Mouse (Mus musculus): ENCODE results near the gene Ppcdc. TPM values are rescaled to one million over a fixed set of nuclear protein-coding genes. Genes with fewer than 3 reads are reported as not detected.

Gene Ppcdc
- 10 to 100 TPM; 14.0 to 19.4 TPM for total RNA-seq (2021)
- long read RNA-seq, experiment 1, transcript Ppcdc-213 (7 exons, 1,665 nt) = minor isoform, 5 of 27 reads
- long read RNA-seq, experiment 1, transcript Ppcdc-201 (7 exons, 2,744 nt) = major isoform, 7 of 27 reads
- long read RNA-seq, experiment 1, partial matches to known transcripts = 8 of 27 reads
- long read RNA-seq, experiment 1, other reads (novel, unspliced or antisense) = 7 of 27 reads
- long read RNA-seq, experiment 2, transcript Ppcdc-201 (7 exons, 2,744 nt) = major isoform, 7 of 11 reads
- long read RNA-seq, experiment 2, partial matches to known transcripts = 0 of 11 reads
- long read RNA-seq, experiment 2, other reads (novel, unspliced or antisense) = 2 of 11 reads

GRCm38 (mm10) chr9:57439522-57440295 is at the start of gene Ppcdc:
Gene Ppcdc, minus strand, starts transcription at chr9:57440124.
- DNase-seq = peak; percentile 92 to 93

GRCm38 (mm10) chr9:57487807-57488206 is 47.9 kb upstream of the Ppcdc start:
- DNase-seq = no peak

- peak; percentile 85 to 86 for DNase-seq
These were observed 45.9 kb upstream of the Ppcdc start for GRCm38 (mm10) chr9:57485774-57486173.

GRCm38 (mm10) chr9:57468914-57469313 is 29.0 kb upstream of the Ppcdc start:
- no peak for DNase-seq

- DNase-seq = peak; percentile 90 to 92
These were observed 28.1 kb upstream of the Ppcdc start, which contains the start of gene Scamp5 for GRCm38 (mm10) chr9:57467896-57468549. Gene Scamp5, minus strand, starts transcription at chr9:57468060.

- peak; percentile 24 to 43 for DNase-seq
These were observed 27.4 kb upstream of the Ppcdc start for GRCm38 (mm10) chr9:57467271-57467771.

- no peak for DNase-seq
These were observed 26.2 kb upstream of the Ppcdc start for GRCm38 (mm10) chr9:57466101-57466500.

- DNase-seq = no peak
These were observed 22.9 kb upstream of the Ppcdc start for GRCm38 (mm10) chr9:57462866-57463265.

- no peak for DNase-seq
These were observed 19.8 kb upstream of the Ppcdc start for GRCm38 (mm10) chr9:57459707-57460106.

- DNase-seq = no peak
These were observed 13.6 kb upstream of the Ppcdc start for GRCm38 (mm10) chr9:57453516-57453915.

- no peak for DNase-seq
These were observed 12.9 kb upstream of the Ppcdc start for GRCm38 (mm10) chr9:57452624-57453462.

GRCm38 (mm10) chr9:57449715-57450114 is 9.8 kb upstream of the Ppcdc start:
- DNase-seq = no peak

GRCm38 (mm10) chr9:57440620-57441019 is 696 bp upstream of the Ppcdc start:
- no peak for DNase-seq

GRCm38 (mm10) chr9:57439083-57439482 is 841 bp downstream of the Ppcdc start:
- DNase-seq = no peak

- no peak for DNase-seq
These were observed 1.9 kb downstream of the Ppcdc start for GRCm38 (mm10) chr9:57437896-57438614.

- no peak for DNase-seq
These were observed 3.8 kb downstream of the Ppcdc start for GRCm38 (mm10) chr9:57436166-57436565.

- no peak for DNase-seq
These were observed 5.3 kb downstream of the Ppcdc start for GRCm38 (mm10) chr9:57434405-57435165.

- peak; percentile 81 to 87 for DNase-seq
These were observed 6.6 kb downstream of the Ppcdc start for GRCm38 (mm10) chr9:57433097-57434032.

GRCm38 (mm10) chr9:57432480-57432879 is 7.4 kb downstream of the Ppcdc start:
- no peak for DNase-seq
